Mouse (Mus musculus) CH12.LX (cell line): ENCODE measurements around the gene Mtf1. TPM values are rescaled to one million over a fixed set of nuclear protein-coding genes. Genes with fewer than 3 reads are reported as not detected.

Experiments
- DNase-seq: peaks from one replicate; pipeline ENCODE4 v3.0.0-alpha.2; 2013; ENCODE audit errors: extremely low read depth
- H3K27ac ChIP-seq: 2 replicates; pipeline ENCODE4 v1.5.1; 2012; ENCODE audit warnings: low read depth, mild to moderate bottlenecking, control low read depth, moderate library complexity; ENCODE audit not compliant: insufficient read depth
- H3K27me3 ChIP-seq: replicated peaks from 2 replicates; pipeline ENCODE3; 2012; ENCODE audit warnings: inconsistent platforms
- H3K36me3 ChIP-seq, 2 experiments: replicated peaks in 1 of 2; 2 replicates each; pipeline versions ENCODE3 to v1.6.1; 2012; ENCODE audit warnings: inconsistent platforms in 1 of 2, low read length in 1 of 2, mild to moderate bottlenecking in 1 of 2, mixed read lengths in 1 of 2, moderate library complexity in 1 of 2; ENCODE audit not compliant: control insufficient read depth in 1 of 2, insufficient read depth in 1 of 2
- H3K4me1 ChIP-seq, 2 experiments: 2 replicates each; pipeline ENCODE4 v1.6.1; 2012; ENCODE audit warnings: inconsistent platforms in 1 of 2, moderate library complexity in 1 of 2; ENCODE audit not compliant: insufficient read depth in 2 of 2, control insufficient read depth in 1 of 2
- H3K4me2 ChIP-seq: 2 replicates; pipeline ENCODE4 v1.6.1; 2012; ENCODE audit warnings: low read depth, mild to moderate bottlenecking, control low read depth; ENCODE audit not compliant: poor library complexity, insufficient read depth, severe bottlenecking
- H3K4me3 ChIP-seq, 3 experiments: fragments of 150-350 bp in 1 of 3; sonication (generic) in 1 of 3; replicated peaks in 1 of 3; 2 replicates each; pipeline versions ENCODE3 to v1.5.1; 2011 to 2012; ENCODE audit warnings: low read depth in 2 of 3, low read length in 2 of 3, mild to moderate bottlenecking in 2 of 3, moderate library complexity in 2 of 3, control low read depth in 1 of 3, improper control_type of control experiment in 1 of 3, inconsistent platforms in 1 of 3, mixed read lengths in 1 of 3; ENCODE audit not compliant: poor library complexity in 1 of 3
- H3K79me2 ChIP-seq: replicated peaks from 2 replicates; pipeline ENCODE4 v1.6.1; 2012; ENCODE audit warnings: mild to moderate bottlenecking, moderate library complexity; ENCODE audit not compliant: control insufficient read depth, poor library complexity, insufficient read depth, severe bottlenecking; ENCODE audit errors: extremely low read depth
- H3K9ac ChIP-seq: 2 replicates; pipeline ENCODE4 v1.6.1; 2012; ENCODE audit warnings: low read depth, mild to moderate bottlenecking, control low read depth, moderate library complexity; ENCODE audit not compliant: insufficient read depth
- H3K9me3 ChIP-seq: replicated peaks from 2 replicates; pipeline ENCODE3; 2012; ENCODE audit warnings: low read length, inconsistent platforms, mixed read lengths
- BHLHE40 ChIP-seq: IDR thresholded peaks from 2 replicates; pipeline ENCODE4 v1.6.1; 2011; ENCODE audit warnings: mild to moderate bottlenecking, low read depth, low read length, improper control_type of control experiment
- CHD2 ChIP-seq: IDR thresholded peaks from 2 replicates; pipeline ENCODE4 v1.6.1; 2011; ENCODE audit warnings: low read length, improper control_type of control experiment
- CTCF ChIP-seq, 2 experiments: IDR thresholded peaks in 1 of 2; conservative IDR thresholded peaks in 1 of 2; 2 replicates each; pipeline ENCODE4 v1.5.1; 2011 to 2012; ENCODE audit warnings: low read depth in 2 of 2, low read length in 2 of 2, improper control_type of control experiment in 1 of 2, inconsistent platforms in 1 of 2, mild to moderate bottlenecking in 1 of 2, moderate library complexity in 1 of 2
- ELF1 ChIP-seq: IDR thresholded peaks from 2 replicates; pipeline ENCODE4 v1.6.1; 2014; ENCODE audit warnings: low read depth, mild to moderate bottlenecking, inconsistent platforms, low read length, improper control_type of control experiment
- EP300 ChIP-seq: IDR thresholded peaks from 2 replicates; pipeline ENCODE4 v1.6.1; 2011; ENCODE audit warnings: low read length, improper control_type of control experiment
- ETS1 ChIP-seq: conservative IDR thresholded peaks from 2 replicates; pipeline ENCODE4 v1.6.1; 2012; ENCODE audit warnings: low read depth, mild to moderate bottlenecking, inconsistent platforms, low read length, improper control_type of control experiment, moderate library complexity
- HCFC1 ChIP-seq: IDR thresholded peaks from 2 replicates; pipeline ENCODE4 v1.6.1; 2012; ENCODE audit warnings: low read depth, mild to moderate bottlenecking, inconsistent platforms, low read length, improper control_type of control experiment
- IRF4 ChIP-seq: IDR thresholded peaks from 2 replicates; pipeline ENCODE4 v1.6.1; 2014; ENCODE audit warnings: low read depth, mild to moderate bottlenecking, inconsistent platforms, low read length, improper control_type of control experiment
- JUN ChIP-seq: IDR thresholded peaks from 2 replicates; pipeline ENCODE4 v1.6.1; 2011; ENCODE audit warnings: low read depth, mild to moderate bottlenecking, low read length, improper control_type of control experiment, moderate library complexity; ENCODE audit not compliant: insufficient read depth
- JUND ChIP-seq: conservative IDR thresholded peaks from 2 replicates; pipeline ENCODE4 v1.6.1; 2011; ENCODE audit warnings: low read depth, low read length, improper control_type of control experiment
- KAT2A ChIP-seq: IDR thresholded peaks from 2 replicates; pipeline ENCODE4 v1.6.1; 2012; ENCODE audit warnings: low read length, improper control_type of control experiment, inconsistent platforms; ENCODE audit not compliant: insufficient replicate concordance
- MAFK ChIP-seq: IDR thresholded peaks from 2 replicates; pipeline ENCODE4 v1.6.1; 2011; ENCODE audit warnings: low read length, improper control_type of control experiment; ENCODE audit not compliant: insufficient replicate concordance
- MAX ChIP-seq: IDR thresholded peaks from 2 replicates; pipeline ENCODE4 v1.6.1; 2011; ENCODE audit warnings: low read length, improper control_type of control experiment
- MAZ ChIP-seq: IDR thresholded peaks from 2 replicates; pipeline ENCODE4 v1.6.1; 2012; ENCODE audit warnings: low read depth, mild to moderate bottlenecking, inconsistent platforms, low read length, improper control_type of control experiment, moderate library complexity
- MEF2A ChIP-seq: IDR thresholded peaks from 2 replicates; pipeline ENCODE4 v1.6.1; 2014; ENCODE audit warnings: low read depth, mild to moderate bottlenecking, inconsistent platforms, low read length, improper control_type of control experiment, borderline replicate concordance
- MXI1 ChIP-seq: IDR thresholded peaks from 2 replicates; pipeline ENCODE4 v1.6.1; 2011; ENCODE audit warnings: mild to moderate bottlenecking, low read depth, low read length, improper control_type of control experiment
- MYC ChIP-seq: IDR thresholded peaks from 2 replicates; pipeline ENCODE4 v1.6.1; 2011; ENCODE audit warnings: low read depth, mild to moderate bottlenecking, improper control_type of control experiment, low read length
- NELFE ChIP-seq: IDR thresholded peaks from 2 replicates; pipeline ENCODE4 v1.6.1; 2011; ENCODE audit warnings: low read depth, low read length, improper control_type of control experiment
- NRF1 ChIP-seq: IDR thresholded peaks from 2 replicates; pipeline ENCODE4 v1.6.1; 2014; ENCODE audit warnings: low read depth, mild to moderate bottlenecking, inconsistent platforms, low read length, improper control_type of control experiment, moderate library complexity
- POLR2A ChIP-seq: IDR thresholded peaks from 2 replicates; pipeline ENCODE4 v1.6.1; 2011; ENCODE audit warnings: low read depth, mild to moderate bottlenecking, improper control_type of control experiment, low read length
- SIN3A ChIP-seq: IDR thresholded peaks from 2 replicates; pipeline ENCODE4 v1.6.1; 2012; ENCODE audit warnings: low read length, improper control_type of control experiment, inconsistent platforms
- TCF12 ChIP-seq: IDR thresholded peaks from 2 replicates; pipeline ENCODE4 v1.6.1; 2014; ENCODE audit warnings: low read depth, mild to moderate bottlenecking, inconsistent platforms, low read length, improper control_type of control experiment
- UBTF ChIP-seq: IDR thresholded peaks from 2 replicates; pipeline ENCODE4 v1.6.1; 2012; ENCODE audit warnings: low read depth, mild to moderate bottlenecking, inconsistent platforms, low read length, improper control_type of control experiment, moderate library complexity
- USF1 ChIP-seq: IDR thresholded peaks from 2 replicates; pipeline ENCODE4 v1.6.1; 2014; ENCODE audit warnings: low read depth, mild to moderate bottlenecking, inconsistent platforms, low read length, improper control_type of control experiment
- USF2 ChIP-seq: conservative IDR thresholded peaks from 2 replicates; pipeline ENCODE4 v1.6.1; 2011; ENCODE audit warnings: low read depth, low read length, improper control_type of control experiment
- ZMIZ1 ChIP-seq: IDR thresholded peaks from 2 replicates; pipeline ENCODE4 v1.6.1; 2012; ENCODE audit warnings: low read depth, mild to moderate bottlenecking, inconsistent platforms, low read length, improper control_type of control experiment
- ZNF384 ChIP-seq: IDR thresholded peaks from 2 replicates; pipeline ENCODE4 v1.6.1; 2012; ENCODE audit warnings: low read depth, low read length, improper control_type of control experiment, inconsistent platforms
- dilution Hi-C: fragments of 300-500 bp; cut with MboI; formaldehyde crosslinking; loops from 2 replicates; pipeline ENCODE4 v1.14.3; 2020; ENCODE audit warnings: low sequenced_read_pairs; ENCODE audit not compliant: extremely low pct_unique_long_range_greater_than_20kb, extremely low pct_ligation_motif_present
- in situ Hi-C: fragments of 300-500 bp; cut with MboI; formaldehyde crosslinking; loops from 3 replicates; pipeline ENCODE4 v1.14.3; 2019; ENCODE audit warnings: low sequenced_read_pairs, low pct_ligation_motif_present, low pct_unique_long_range_greater_than_20kb, mixed read lengths
- polyA plus RNA-seq: library from polyadenylated mRNA; unstranded; fragments of >175 nt; gene quantifications from 2 replicates; pipeline ENCODE4 v1.2.1, GENCODE M21; 2012; ENCODE audit warnings: low read depth; ENCODE audit not compliant: insufficient read length
- total RNA-seq, 2 experiments: library from RNA; depleted of rRNA; stranded (reverse); fragments of 300-350 nt in 1 of 2; fragments of >200 nt in 1 of 2; gene quantifications; 2 replicates each; pipeline ENCODE4 v1.2.3; 2012 to 2014

The Mtf1 gene
- total and polyA plus RNA-seq, 3 experiments, result 6.8 to 19.8 (median 9.8) TPM

DNA sequence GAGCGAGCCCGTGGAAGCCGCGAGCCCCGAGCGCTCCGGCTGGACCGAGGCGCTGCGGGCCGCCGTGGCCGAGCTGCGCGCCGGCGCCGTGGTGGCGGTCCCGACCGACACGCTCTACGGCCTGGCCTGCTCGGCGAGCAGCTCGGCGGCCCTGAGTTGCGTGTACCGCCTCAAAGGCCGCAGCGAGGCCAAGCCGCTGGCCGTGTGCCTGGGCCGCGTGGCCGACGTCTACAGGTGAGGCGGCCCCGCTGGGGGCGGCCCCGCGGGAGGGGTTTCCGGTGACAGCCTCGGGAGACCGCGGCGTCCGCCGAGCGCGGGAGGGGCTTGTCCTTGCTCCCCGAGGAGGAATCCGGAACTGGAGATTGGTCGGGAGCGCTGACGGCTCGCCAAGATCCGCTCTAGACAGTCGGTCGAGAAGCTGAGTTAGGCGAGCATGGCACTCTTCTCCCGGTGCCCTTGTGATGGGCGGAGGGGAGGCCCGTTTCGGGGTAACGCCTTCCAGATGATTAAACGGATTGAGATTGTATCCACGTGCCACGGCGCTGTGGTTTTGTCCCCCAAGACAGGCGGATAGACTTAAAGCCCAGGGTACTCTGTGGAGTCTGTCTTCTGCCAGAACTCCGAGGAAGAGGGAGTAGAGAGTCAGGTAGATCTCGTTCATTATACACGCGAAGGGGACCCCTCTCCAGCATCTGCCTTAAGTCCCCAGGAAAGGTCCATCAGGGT lies 49.2 kb downstream of the Mtf1 start, which contains the start of gene 1110065P20Rik:
Gene 1110065P20Rik, minus strand, starts transcription at position 264 of the 726 bp plus-strand sequence.
- TF ChIP-seq HCFC1 (no peak), POLR2A (peak; percentile 67), CTCF (conservative IDR thresholded peaks at IDR 0.05 in 1 of 2, IDR thresholded peaks at IDR 0.05 in 1 of 2; ENCODE audit: low read depth in 2 of 2, low read length in 2 of 2) (no peak), CHD2 (0 out of 2 replicates have a peak, but pooled peaks have one; percentile 23), IRF4 (0 out of 2 replicates have a peak, but pooled peaks have one; percentile 9), MYC (peak; percentile 89), NELFE (peak; percentile 73), MAZ (peak; percentile 97), USF1 (no peak), ELF1 (peak; percentile 73), USF2 (no peak), ZMIZ1 (peak; percentile 79; the same call in 1 of the 2 replicates), KAT2A (0 out of 2 replicates have a peak, but pooled peaks have one; percentile 52), MAX (peak; percentile 87), MXI1 (peak; percentile 89), TCF12 (peak; percentile 14; the same call in 1 of the 2 replicates), SIN3A (peak; percentile 75), ETS1 (no peak), EP300 (no peak)
- peak within 1 kb of the TSS; percentile 89 to 94 (median 89) for H3K4me3 ChIP-seq
- peaks cover 28 to 55% of the 10 kb centered on the region in 2 experiments for H3K36me3 ChIP-seq
- no peaks in the 10 kb centered on the region for H3K9me3 ChIP-seq
- peak; percentile 68 for DNase-seq
- H3K27ac ChIP-seq, result peak within 1 kb of the TSS; percentile 63
- H3K9ac ChIP-seq, result peak within 1 kb of the TSS; percentile 81
- peak within 1 kb of the TSS; percentile 87 for H3K4me2 ChIP-seq
- dilution Hi-C loops (no loop called here), in situ Hi-C loops (loop anchor here (10.0 kb wide), 1 partner anchor 54 kb away; no protein-coding TSS in a partner anchor)
- H3K4me1 ChIP-seq, result peaks cover 4 to 35% of the 10 kb centered on the region in 2 experiments
- H3K79me2 ChIP-seq, result peaks cover 37% of the 10 kb centered on the region
- H3K27me3 ChIP-seq, result no peaks in the 10 kb centered on the region

DNA sequence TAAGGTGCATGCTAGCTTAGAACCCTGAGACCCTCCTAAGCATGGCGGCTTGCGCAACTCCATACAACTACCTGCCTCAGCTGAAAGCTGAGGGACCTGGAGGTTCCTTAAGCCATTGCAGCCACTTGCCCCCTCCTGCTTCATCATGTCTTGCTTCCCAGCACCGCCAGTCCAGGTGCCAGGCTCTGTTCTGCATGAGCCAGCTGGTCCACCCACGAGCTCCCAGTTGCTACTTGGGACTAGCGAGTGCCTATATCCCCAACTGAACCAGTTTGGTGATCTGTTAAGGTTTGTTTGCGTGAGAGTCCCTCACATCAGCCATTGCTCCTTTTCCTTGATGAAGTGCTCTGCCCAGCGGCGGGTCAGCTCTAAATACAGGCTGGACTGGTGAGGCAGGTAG lies 54.4 kb downstream of the Mtf1 start:
- Histone ChIP-seq H3K9ac (no peak overlapping the region), H3K4me1 (peaks cover 0 to 23% of the 10 kb centered on the region in 2 experiments; a peak in 3 of 4 replicates)
- TF ChIP-seq UBTF (no peak), IRF4 (no peak), JUND (no peak), MXI1 (no peak), BHLHE40 (no peak), KAT2A (no peak), CTCF (conservative IDR thresholded peaks at IDR 0.05 in 1 of 2, IDR thresholded peaks at IDR 0.05 in 1 of 2; ENCODE audit: low read depth in 2 of 2, low read length in 2 of 2) (no peak), JUN (no peak), NRF1 (no peak), MAFK (no peak), MEF2A (no peak), CHD2 (no peak), USF2 (no peak), EP300 (no peak), ZNF384 (no peak)
- TF ChIP-seq, all 38 proteins: peak for 0
- peaks cover 30% of the 10 kb centered on the region for H3K79me2 ChIP-seq
- H3K36me3 ChIP-seq, result peaks cover 35 to 66% of the 10 kb centered on the region in 2 experiments
- in situ Hi-C loops (loop anchor here (10.0 kb wide), 1 partner anchor 49 kb away; no protein-coding TSS in a partner anchor), dilution Hi-C loops (no loop called here)
- no peaks in the 10 kb centered on the region for H3K27me3 ChIP-seq
- H3K4me2 ChIP-seq, result no peak overlapping the region
- DNase-seq, result no peak
- no peak overlapping the region for H3K27ac ChIP-seq
- peaks cover 2% of the 10 kb centered on the region for H3K9me3 ChIP-seq
- no peak overlapping the region for H3K4me3 ChIP-seq
